Mouse (Mus musculus) limb, embryonic 15.5 days (tissue): Measurements from ENCODE around the gene Spef2. TPM values are rescaled to one million over a fixed set of nuclear protein-coding genes. Genes with fewer than 3 reads are reported as not detected.
"Not testable (repeated sequence)": the region's sequence is repeated elsewhere in the genome, so short reads cannot be mapped to it uniquely, and the experiment has no call there.

Experiments
- ATAC-seq: fragments of 200-750 bp; cut with Nextera tagmentation; 2 replicates; pipeline ENCODE4 v1.8.0; 2017; ENCODE audit warnings: low read depth, moderate TSS enrichment; ENCODE audit not compliant: insufficient number of reproducible peaks, low FRiP score, low TSS enrichment
- H3K27ac ChIP-seq: fragments of 300-500 bp; sonication (generic); 2 replicates; pipeline ENCODE4 v1.5.1; 2015; ENCODE audit warnings: moderate library complexity, mild to moderate bottlenecking, inconsistent platforms
- H3K27me3 ChIP-seq: fragments of 300-500 bp; sonication (generic); 2 replicates; pipeline ENCODE4 v1.6.1; 2015; ENCODE audit warnings: inconsistent platforms
- H3K36me3 ChIP-seq: fragments of 300-500 bp; sonication (generic); 2 replicates; pipeline ENCODE4 v1.6.1; 2015; ENCODE audit warnings: inconsistent platforms
- H3K4me1 ChIP-seq: fragments of 300-500 bp; sonication (generic); 2 replicates; pipeline ENCODE4 v1.6.1; 2015; ENCODE audit warnings: inconsistent platforms
- H3K4me2 ChIP-seq: fragments of 300-500 bp; sonication (generic); 2 replicates; pipeline ENCODE4 v1.6.1; 2015; ENCODE audit warnings: mild to moderate bottlenecking, inconsistent platforms
- H3K4me3 ChIP-seq: fragments of 300-500 bp; sonication (generic); 2 replicates; pipeline ENCODE4 v1.5.1; 2015; ENCODE audit warnings: mild to moderate bottlenecking, inconsistent platforms
- H3K9ac ChIP-seq: fragments of 300-500 bp; sonication (generic); 2 replicates; pipeline ENCODE4 v1.6.1; 2015; ENCODE audit warnings: inconsistent platforms
- H3K9me3 ChIP-seq: fragments of 300-500 bp; sonication (generic); 2 replicates; pipeline ENCODE4 v1.6.1; 2016; ENCODE audit warnings: inconsistent platforms
- WGBS: fragments of 180-500 bp; shearing (Covaris S2); methylation state at CpG from one replicate; pipeline ENCODE4 v1.1.7; 2015; 5-methylcytosine and 5-hydroxymethylcytosine counted together
- polyA plus RNA-seq: library from polyadenylated mRNA; unstranded; fragments of >200 nt; fragmentation: Nextera tagmentation; extraction: Ambion mirVana; gene quantifications from 2 replicates; pipeline ENCODE4 v1.2.1, GENCODE M21; 2015

Gene Spef2
- 0.10 and 0.29 TPM in 2 replicates for polyA plus RNA-seq

- Histone ChIP-seq H3K27me3 (no peaks in the 10 kb centered on the region), H3K36me3 (no peaks in the 10 kb centered on the region), H3K4me1 (0 out of 2 replicates have a peak, but pooled peaks cover 5% of the 10 kb centered on the region), H3K4me3 (peak within 1 kb of the TSS; percentile 25), H3K27ac (no peak within 1 kb of the TSS), H3K4me2 (peak within 1 kb of the TSS; percentile 31), H3K9ac (no peak within 1 kb of the TSS), H3K9me3 (no peaks in the 10 kb centered on the region)
- WGBS, result 24% methylated on average over 16 of the region's 16 CpGs
- ATAC-seq, result peak; percentile 65; the same call in 1 of the 2 replicates
Observed at GRCm38 (mm10) chr15:9748359-9749102, at the start of gene Spef2. Spef2 (minus strand) TSS chr15:9748868.

- no peaks in the 10 kb centered on the region for H3K4me1 ChIP-seq
- H3K9me3 ChIP-seq, result no peaks in the 10 kb centered on the region
- H3K4me3 ChIP-seq, result no peak overlapping the region
- no peak for ATAC-seq
- no peak overlapping the region for H3K4me2 ChIP-seq
- WGBS, result 84% methylated on average over 3 of the region's 3 CpGs
- no peak overlapping the region for H3K27ac ChIP-seq
- no peak overlapping the region for H3K9ac ChIP-seq
- no peaks in the 10 kb centered on the region for H3K27me3 ChIP-seq
- H3K36me3 ChIP-seq, result no peaks in the 10 kb centered on the region
Observed at GRCm38 (mm10) chr15:9794131-9794530, 45.5 kb upstream of the Spef2 start.

GRCm38 (mm10) chr15:9788245-9789030, 39.8 kb upstream of the Spef2 start:
- no peaks in the 10 kb centered on the region for H3K36me3 ChIP-seq
- ATAC-seq, result no peak
- H3K27me3 ChIP-seq, result no peaks in the 10 kb centered on the region
- H3K9ac ChIP-seq, result no peak overlapping the region
- no peaks in the 10 kb centered on the region for H3K9me3 ChIP-seq
- 46% methylated on average over 3 of the region's 3 CpGs for WGBS
- H3K4me3 ChIP-seq, result no peak overlapping the region
- no peak overlapping the region for H3K4me2 ChIP-seq
- no peaks in the 10 kb centered on the region for H3K4me1 ChIP-seq
- H3K27ac ChIP-seq, result no peak overlapping the region

GRCm38 (mm10) chr15:9774222-9775142, 25.8 kb upstream of the Spef2 start:
- not testable (repeated sequence) for H3K9ac ChIP-seq

GRCm38 (mm10) chr15:9768184-9768918, 19.7 kb upstream of the Spef2 start:
- ATAC-seq, result no peak
- Histone ChIP-seq H3K9me3 (no peaks in the 10 kb centered on the region), H3K4me3 (no peak overlapping the region), H3K27ac (no peak overlapping the region), H3K36me3 (no peaks in the 10 kb centered on the region), H3K9ac (no peak overlapping the region), H3K4me2 (no peak overlapping the region), H3K4me1 (no peaks in the 10 kb centered on the region), H3K27me3 (no peaks in the 10 kb centered on the region)
- 56% methylated on average over 4 of the region's 4 CpGs for WGBS

More at GRCm38 (mm10) chr15:9774222-9775142, 25.8 kb upstream of the Spef2 start:
- WGBS, result 86% methylated on average over 6 of the region's 6 CpGs
- not testable (repeated sequence) for H3K4me1 ChIP-seq, ATAC-seq, H3K9me3 ChIP-seq, H3K27ac ChIP-seq, H3K27me3 ChIP-seq, H3K4me3 ChIP-seq, H3K4me2 ChIP-seq, H3K36me3 ChIP-seq

DNA sequence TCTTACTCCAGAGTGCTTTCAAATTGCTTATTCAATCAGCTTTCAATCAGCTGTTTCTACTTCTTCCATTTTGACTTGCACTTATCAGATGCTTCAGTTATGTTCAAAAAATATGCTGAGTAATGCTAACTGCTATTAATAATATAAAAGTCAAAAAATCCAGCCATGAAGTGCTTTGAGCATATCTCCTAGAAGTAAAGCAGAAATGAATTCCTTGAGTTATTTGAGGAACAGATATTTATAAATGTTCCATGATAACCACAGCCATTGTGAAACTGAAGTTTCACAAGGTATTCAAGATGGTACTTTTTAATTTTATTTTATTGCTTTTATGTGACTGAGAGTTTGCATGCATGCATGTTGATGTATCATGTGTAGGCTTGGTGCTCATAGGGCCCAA, 18.4 kb upstream of the Spef2 start:
- Histone ChIP-seq H3K4me1 (no peaks in the 10 kb centered on the region), H3K27ac (no peak overlapping the region)

DNA sequence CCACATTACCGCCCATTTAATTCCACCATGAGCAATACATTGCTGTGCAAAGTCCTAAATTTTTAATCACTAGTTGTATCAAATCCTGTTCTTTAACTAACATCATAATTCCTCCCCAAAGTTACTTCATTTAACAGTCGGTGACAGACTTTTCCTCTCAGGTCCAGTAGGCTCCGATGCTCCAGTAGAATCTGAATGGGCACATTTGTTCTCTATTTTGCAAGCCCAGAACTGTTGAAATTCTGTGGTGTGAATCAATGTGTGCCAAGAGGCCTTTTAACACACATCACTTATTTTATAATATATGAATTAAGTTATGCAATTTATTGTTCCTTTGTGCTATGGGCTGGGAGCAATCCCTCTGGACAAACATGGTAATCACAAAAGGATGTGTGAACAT, 2.3 kb upstream of the Spef2 start:
- 0 out of 2 replicates have a peak, but pooled peaks cover 5% of the 10 kb centered on the region for H3K4me1 ChIP-seq
- no peak overlapping the region for H3K4me2 ChIP-seq
- H3K27ac ChIP-seq, result no peak overlapping the region
- 87% methylated on average over 3 of the region's 3 CpGs for WGBS
- H3K36me3 ChIP-seq, result no peaks in the 10 kb centered on the region
- H3K9ac ChIP-seq, result no peak overlapping the region
- ATAC-seq, result no peak
- no peaks in the 10 kb centered on the region for H3K9me3 ChIP-seq
- no peaks in the 10 kb centered on the region for H3K27me3 ChIP-seq
- H3K4me3 ChIP-seq, result no peak overlapping the region

More for the DNA sequence above, 18.4 kb upstream of the Spef2 start:
- H3K4me3 ChIP-seq, result no peak overlapping the region
- no peak overlapping the region for H3K4me2 ChIP-seq
- no peak for ATAC-seq
- no peaks in the 10 kb centered on the region for H3K9me3 ChIP-seq
- H3K36me3 ChIP-seq, result no peaks in the 10 kb centered on the region
- H3K9ac ChIP-seq, result no peak overlapping the region
- no peaks in the 10 kb centered on the region for H3K27me3 ChIP-seq

DNA sequence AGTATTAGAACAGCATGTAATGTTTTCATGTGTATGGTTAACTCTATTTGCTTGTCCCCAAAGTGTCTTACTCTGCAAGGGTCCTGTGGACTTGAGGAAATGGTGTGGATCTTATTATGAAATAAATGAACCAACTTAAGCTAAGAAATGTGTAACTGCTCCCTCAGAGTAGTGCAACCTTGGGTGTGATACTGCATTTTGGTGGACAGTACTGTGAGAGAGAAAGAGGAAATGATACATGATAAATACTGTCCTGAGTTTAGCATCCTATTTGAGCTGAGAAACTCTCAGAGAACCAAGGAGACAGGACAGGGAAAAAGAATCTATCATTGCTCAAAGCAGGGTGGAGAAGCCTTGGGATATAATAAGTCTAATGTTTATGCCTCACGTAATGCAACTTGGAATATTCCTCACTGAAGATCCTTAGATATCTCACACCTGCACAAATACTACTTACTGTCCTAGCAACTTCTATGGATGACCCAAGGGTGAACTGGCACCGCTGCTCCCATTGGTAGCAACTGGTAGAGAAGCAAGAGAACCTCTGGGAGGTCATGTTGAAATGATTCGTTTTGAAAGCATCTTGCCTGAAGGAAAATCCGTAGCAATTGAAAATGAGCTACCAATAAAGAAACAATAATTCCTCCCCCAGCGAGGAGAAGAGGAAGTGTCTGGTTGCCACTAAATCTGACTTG, 1.1 kb downstream of the Spef2 start:
- H3K4me3 ChIP-seq, result no peak overlapping the region
- no peak overlapping the region for H3K9ac ChIP-seq
- no peak overlapping the region for H3K27ac ChIP-seq
- H3K4me2 ChIP-seq, result no peak overlapping the region
- H3K27me3 ChIP-seq, result no peaks in the 10 kb centered on the region
- no peak for ATAC-seq
- 0 out of 2 replicates have a peak, but pooled peaks cover 5% of the 10 kb centered on the region for H3K4me1 ChIP-seq
- 55% methylated on average over 5 of the region's 5 CpGs for WGBS
- no peaks in the 10 kb centered on the region for H3K36me3 ChIP-seq
- no peaks in the 10 kb centered on the region for H3K9me3 ChIP-seq

DNA sequence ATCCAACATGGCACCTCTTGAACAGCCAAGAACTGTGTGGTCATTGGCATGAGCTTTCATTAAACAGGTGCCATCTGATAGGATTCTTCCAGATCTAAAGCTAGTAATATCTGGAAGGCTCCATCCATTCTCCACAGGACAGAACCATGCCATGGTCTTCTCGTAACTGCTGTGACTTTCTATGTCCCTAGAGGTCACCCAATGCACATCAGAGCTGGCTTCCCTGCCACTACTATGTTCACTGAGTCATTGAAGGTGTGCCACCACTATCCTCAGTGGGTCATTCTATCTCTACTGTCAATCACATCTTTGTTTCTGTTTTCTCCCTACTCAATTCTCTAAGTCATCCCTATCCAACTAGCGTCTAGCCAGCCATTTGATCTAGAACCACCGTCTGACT, 6.5 kb downstream of the Spef2 start:
- no peak for ATAC-seq
- no peaks in the 10 kb centered on the region for H3K9me3 ChIP-seq
- no peaks in the 10 kb centered on the region for H3K27me3 ChIP-seq
- no peak overlapping the region for H3K4me3 ChIP-seq
- H3K36me3 ChIP-seq, result no peaks in the 10 kb centered on the region
- no peak overlapping the region for H3K9ac ChIP-seq
- no peak overlapping the region for H3K4me2 ChIP-seq
- H3K4me1 ChIP-seq, result no peaks in the 10 kb centered on the region
- WGBS, result 91% methylated on average over 3 of the region's 3 CpGs
- no peak overlapping the region for H3K27ac ChIP-seq

GRCm38 (mm10) chr15:9714574-9715458, 33.9 kb downstream of the Spef2 start:
- Histone ChIP-seq H3K9ac (no peak overlapping the region), H3K4me2 (no peak overlapping the region), H3K4me1 (no peaks in the 10 kb centered on the region), H3K4me3 (no peak overlapping the region), H3K9me3 (no peaks in the 10 kb centered on the region), H3K27ac (no peak overlapping the region), H3K27me3 (no peaks in the 10 kb centered on the region), H3K36me3 (no peaks in the 10 kb centered on the region)
- WGBS, result 77% methylated on average over 7 of the region's 7 CpGs
- no peak for ATAC-seq
